Mouse (Mus musculus) limb, embryonic 15.5 days (tissue): ENCODE results near the gene Slc20a1. TPM values are rescaled to one million over a fixed set of nuclear protein-coding genes. Genes with fewer than 3 reads are reported as not detected.

Source experiments
- ATAC-seq: fragments of 200-750 bp; cut with Nextera tagmentation; 2 replicates; pipeline ENCODE4 v1.8.0; 2017; ENCODE audit warnings: low read depth, moderate TSS enrichment; ENCODE audit not compliant: insufficient number of reproducible peaks, low FRiP score, low TSS enrichment
- H3K27ac ChIP-seq: fragments of 300-500 bp; sonication (generic); 2 replicates; pipeline ENCODE4 v1.5.1; 2015; ENCODE audit warnings: moderate library complexity, mild to moderate bottlenecking, inconsistent platforms
- H3K27me3 ChIP-seq: fragments of 300-500 bp; sonication (generic); 2 replicates; pipeline ENCODE4 v1.6.1; 2015; ENCODE audit warnings: inconsistent platforms
- H3K36me3 ChIP-seq: fragments of 300-500 bp; sonication (generic); 2 replicates; pipeline ENCODE4 v1.6.1; 2015; ENCODE audit warnings: inconsistent platforms
- H3K4me1 ChIP-seq: fragments of 300-500 bp; sonication (generic); 2 replicates; pipeline ENCODE4 v1.6.1; 2015; ENCODE audit warnings: inconsistent platforms
- H3K4me2 ChIP-seq: fragments of 300-500 bp; sonication (generic); 2 replicates; pipeline ENCODE4 v1.6.1; 2015; ENCODE audit warnings: mild to moderate bottlenecking, inconsistent platforms
- H3K4me3 ChIP-seq: fragments of 300-500 bp; sonication (generic); 2 replicates; pipeline ENCODE4 v1.5.1; 2015; ENCODE audit warnings: mild to moderate bottlenecking, inconsistent platforms
- H3K9ac ChIP-seq: fragments of 300-500 bp; sonication (generic); 2 replicates; pipeline ENCODE4 v1.6.1; 2015; ENCODE audit warnings: inconsistent platforms
- H3K9me3 ChIP-seq: fragments of 300-500 bp; sonication (generic); 2 replicates; pipeline ENCODE4 v1.6.1; 2016; ENCODE audit warnings: inconsistent platforms
- WGBS: fragments of 180-500 bp; shearing (Covaris S2); methylation state at CpG from one replicate; pipeline ENCODE4 v1.1.7; 2015; 5-methylcytosine and 5-hydroxymethylcytosine counted together
- polyA plus RNA-seq: library from polyadenylated mRNA; unstranded; fragments of >200 nt; fragmentation: Nextera tagmentation; extraction: Ambion mirVana; gene quantifications from 2 replicates; pipeline ENCODE4 v1.2.1, GENCODE M21; 2015

Gene Slc20a1
- polyA plus RNA-seq, 1 experiment from 2014 or later = 21.6 TPM

- H3K27ac ChIP-seq = no peak overlapping the region
- H3K36me3 ChIP-seq = no peaks in the 10 kb centered on the region
- WGBS = 71% methylated on average over 7 of the region's 7 CpGs
- peaks cover 5% of the 10 kb centered on the region; the same call in 1 of the 2 replicates for H3K4me1 ChIP-seq
- H3K9me3 ChIP-seq = no peaks in the 10 kb centered on the region
- no peak for ATAC-seq
- H3K4me3 ChIP-seq = no peak overlapping the region
- H3K27me3 ChIP-seq = no peaks in the 10 kb centered on the region
- H3K4me2 ChIP-seq = no peak overlapping the region
- H3K9ac ChIP-seq = no peak overlapping the region
Measured at GRCm38 (mm10) chr2:129246436-129246835, 47.9 kb downstream of the Slc20a1 start.

GRCm38 (mm10) chr2:129246924-129247323, 48.4 kb downstream of the Slc20a1 start:
- H3K27ac ChIP-seq = no peak overlapping the region
- H3K36me3 ChIP-seq = no peaks in the 10 kb centered on the region
- no peak overlapping the region for H3K9ac ChIP-seq
- whole genome bisulfite sequencing = 91% methylated on average over 12 of the region's 12 CpGs
- H3K9me3 ChIP-seq = no peaks in the 10 kb centered on the region
- no peak overlapping the region for H3K4me3 ChIP-seq
- H3K4me1 ChIP-seq = peaks cover 5% of the 10 kb centered on the region; the same call in 1 of the 2 replicates
- no peak overlapping the region for H3K4me2 ChIP-seq
- no peaks in the 10 kb centered on the region for H3K27me3 ChIP-seq
- no peak for ATAC-seq

GRCm38 (mm10) chr2:129247707-129248121, 49.1 kb downstream of the Slc20a1 start:
- 87% methylated on average over 7 of the region's 7 CpGs for WGBS
- no peak overlapping the region for H3K27ac ChIP-seq
- H3K9me3 ChIP-seq = no peaks in the 10 kb centered on the region
- no peaks in the 10 kb centered on the region for H3K27me3 ChIP-seq
- ATAC-seq = no peak
- no peaks in the 10 kb centered on the region for H3K36me3 ChIP-seq
- H3K9ac ChIP-seq = no peak overlapping the region
- no peak overlapping the region for H3K4me3 ChIP-seq
- peaks cover 5% of the 10 kb centered on the region; the same call in 1 of the 2 replicates for H3K4me1 ChIP-seq
- H3K4me2 ChIP-seq = no peak overlapping the region

- H3K9ac ChIP-seq = no peak overlapping the region
- H3K9me3 ChIP-seq = no peaks in the 10 kb centered on the region
- 0 out of 2 replicates have a peak, but pooled peaks cover 2% of the 10 kb centered on the region for H3K4me1 ChIP-seq
- no peaks in the 10 kb centered on the region for H3K36me3 ChIP-seq
- H3K4me3 ChIP-seq = no peak overlapping the region
- no peaks in the 10 kb centered on the region for H3K27me3 ChIP-seq
- no peak overlapping the region for H3K27ac ChIP-seq
- no peak for ATAC-seq
- no peak overlapping the region for H3K4me2 ChIP-seq
- WGBS = 31% methylated on average over 1 of the region's 1 CpGs
Measured at GRCm38 (mm10) chr2:129249321-129249720, 50.8 kb downstream of the Slc20a1 start.

- 88% methylated on average over 19 of the region's 19 CpGs for WGBS
- no peak for ATAC-seq
- no peak overlapping the region for H3K4me2 ChIP-seq
Measured at GRCm38 (mm10) chr2:129252836-129253630, 54.5 kb downstream of the Slc20a1 start.

GRCm38 (mm10) chr2:129253631-129253970, 55.0 kb downstream of the Slc20a1 start:
- no peaks in the 10 kb centered on the region for H3K27me3 ChIP-seq
- no peak for ATAC-seq
- no peak overlapping the region for H3K27ac ChIP-seq
- H3K4me3 ChIP-seq = no peak overlapping the region
- no peaks in the 10 kb centered on the region for H3K9me3 ChIP-seq
- WGBS = 55% methylated on average over 2 of the region's 2 CpGs
- no peaks in the 10 kb centered on the region for H3K36me3 ChIP-seq
- H3K9ac ChIP-seq = no peak overlapping the region
- H3K4me2 ChIP-seq = no peak overlapping the region
- H3K4me1 ChIP-seq = 0 out of 2 replicates have a peak, but pooled peaks cover 3% of the 10 kb centered on the region

More at GRCm38 (mm10) chr2:129252836-129253630, 54.5 kb downstream of the Slc20a1 start:
- Histone ChIP-seq H3K9me3 (no peaks in the 10 kb centered on the region), H3K27ac (no peak overlapping the region), H3K27me3 (no peaks in the 10 kb centered on the region), H3K4me1 (no peaks in the 10 kb centered on the region), H3K9ac (no peak overlapping the region), H3K4me3 (no peak overlapping the region), H3K36me3 (no peaks in the 10 kb centered on the region)

- no peak overlapping the region for H3K4me2 ChIP-seq
- no peaks in the 10 kb centered on the region for H3K27me3 ChIP-seq
- no peaks in the 10 kb centered on the region for H3K9me3 ChIP-seq
- H3K9ac ChIP-seq = no peak overlapping the region
- H3K4me1 ChIP-seq = 0 out of 2 replicates have a peak, but pooled peaks cover 4% of the 10 kb centered on the region
- WGBS = 47% methylated on average over 2 of the region's 2 CpGs
- H3K36me3 ChIP-seq = no peaks in the 10 kb centered on the region
- no peak overlapping the region for H3K27ac ChIP-seq
- no peak for ATAC-seq
- no peak overlapping the region for H3K4me3 ChIP-seq
Measured at GRCm38 (mm10) chr2:129254076-129254475, 55.5 kb downstream of the Slc20a1 start.

- H3K27me3 ChIP-seq = no peaks in the 10 kb centered on the region
- 0 out of 2 replicates have a peak, but pooled peaks cover 4% of the 10 kb centered on the region for H3K4me1 ChIP-seq
- 58% methylated on average over 4 of the region's 4 CpGs for whole genome bisulfite sequencing
- no peaks in the 10 kb centered on the region for H3K36me3 ChIP-seq
- no peaks in the 10 kb centered on the region for H3K9me3 ChIP-seq
- no peak for ATAC-seq
- H3K4me2 ChIP-seq = no peak overlapping the region
- no peak overlapping the region for H3K4me3 ChIP-seq
- no peak overlapping the region for H3K27ac ChIP-seq
- no peak overlapping the region for H3K9ac ChIP-seq
Measured at GRCm38 (mm10) chr2:129256006-129256405, 57.4 kb downstream of the Slc20a1 start.

GRCm38 (mm10) chr2:129258056-129258455, 59.5 kb downstream of the Slc20a1 start:
- H3K9me3 ChIP-seq = no peaks in the 10 kb centered on the region
- no peaks in the 10 kb centered on the region for H3K27me3 ChIP-seq
- no peaks in the 10 kb centered on the region for H3K36me3 ChIP-seq
- no peak for ATAC-seq
- no peak overlapping the region for H3K9ac ChIP-seq
- H3K4me2 ChIP-seq = no peak overlapping the region
- 83% methylated on average over 3 of the region's 3 CpGs for WGBS
- no peak overlapping the region for H3K27ac ChIP-seq
- H3K4me3 ChIP-seq = no peak overlapping the region
- H3K4me1 ChIP-seq = 0 out of 2 replicates have a peak, but pooled peaks cover 4% of the 10 kb centered on the region

GRCm38 (mm10) chr2:129258475-129259211, 60.1 kb downstream of the Slc20a1 start:
- Histone ChIP-seq H3K4me3 (no peak overlapping the region), H3K4me2 (no peak overlapping the region), H3K9ac (no peak overlapping the region), H3K27ac (no peak overlapping the region), H3K9me3 (no peaks in the 10 kb centered on the region), H3K4me1 (0 out of 2 replicates have a peak, but pooled peaks cover 4% of the 10 kb centered on the region), H3K36me3 (no peaks in the 10 kb centered on the region), H3K27me3 (no peaks in the 10 kb centered on the region)
- 32% methylated on average over 7 of the region's 7 CpGs for WGBS
- ATAC-seq = no peak

- no peak overlapping the region for H3K27ac ChIP-seq
- H3K4me1 ChIP-seq = 0 out of 2 replicates have a peak, but pooled peaks cover 4% of the 10 kb centered on the region
- H3K4me2 ChIP-seq = no peak overlapping the region
- ATAC-seq = no peak
- 64% methylated on average over 3 of the region's 3 CpGs for WGBS
- no peaks in the 10 kb centered on the region for H3K27me3 ChIP-seq
- no peaks in the 10 kb centered on the region for H3K36me3 ChIP-seq
- no peak overlapping the region for H3K9ac ChIP-seq
- H3K9me3 ChIP-seq = no peaks in the 10 kb centered on the region
- no peak overlapping the region for H3K4me3 ChIP-seq
Measured at GRCm38 (mm10) chr2:129260646-129261045, 62.1 kb downstream of the Slc20a1 start.
